Mouse (Mus musculus) hindbrain, postnatal 0 days (tissue): ENCODE measurements at regions not wholly inside any gene's neighbourhood (a gene's known extent, or its start where the extent isn't known, plus 50 kb on each side); places are given as distances from the start of the nearest gene placed in this dataset.

Source experiments
- ATAC-seq: fragments of 200-750 bp; cut with Nextera tagmentation; 2 replicates; pipeline ENCODE4 v1.8.0; 2017; ENCODE audit warnings: mild to moderate bottlenecking, moderate TSS enrichment, moderate library complexity
- DNase-seq: peaks from one replicate; pipeline ENCODE4 v3.0.0-alpha.2; 2015; ENCODE audit warnings: low spot score
- H3K27ac ChIP-seq: fragments of 300-500 bp; sonication (generic); 2 replicates; pipeline ENCODE4 v1.5.1; 2014; ENCODE audit warnings: mild to moderate bottlenecking
- H3K27me3 ChIP-seq: fragments of 300-500 bp; sonication (generic); 2 replicates; pipeline ENCODE4 v1.6.1; 2014; ENCODE audit warnings: low read length, mixed read lengths; ENCODE audit not compliant: insufficient read depth
- H3K36me3 ChIP-seq: fragments of 300-500 bp; sonication (generic); 2 replicates; pipeline ENCODE4 v1.6.1; 2014; ENCODE audit warnings: low read length, mixed read lengths; ENCODE audit not compliant: insufficient read depth
- H3K4me1 ChIP-seq: fragments of 300-500 bp; sonication (generic); 2 replicates; pipeline ENCODE4 v1.6.1; 2014; ENCODE audit warnings: antibody characterized with exemption, low read length, mixed read lengths; ENCODE audit not compliant: insufficient read depth
- H3K4me2 ChIP-seq: fragments of 300-500 bp; sonication (generic); 2 replicates; pipeline ENCODE4 v1.6.1; 2014; ENCODE audit warnings: low read depth, mild to moderate bottlenecking, low read length, moderate library complexity, mixed read lengths
- H3K4me3 ChIP-seq: fragments of 300-500 bp; sonication (generic); 2 replicates; pipeline ENCODE4 v1.5.1; 2014; ENCODE audit warnings: low read length
- H3K9ac ChIP-seq: fragments of 300-500 bp; sonication (generic); replicated peaks from 2 replicates; pipeline ENCODE4 v1.6.1; 2014; ENCODE audit warnings: mild to moderate bottlenecking, low read length, moderate library complexity, mixed read lengths
- H3K9me3 ChIP-seq: fragments of 300-500 bp; sonication (generic); 2 replicates; pipeline ENCODE4 v1.6.1; 2016; ENCODE audit warnings: low read length, mixed read lengths
- CTCF ChIP-seq: IDR thresholded peaks from 2 replicates; pipeline ENCODE4 v1.5.1; 2016; ENCODE audit warnings: antibody characterized with exemption, control low read depth, low read depth
- WGBS: fragments of 180-500 bp; shearing (Covaris S2); extraction: QIAGEN DNeasy Blood & Tissue Kit; methylation state at CpG from one replicate; pipeline ENCODE4 v1.1.7; 2014; 5-methylcytosine and 5-hydroxymethylcytosine counted together

- WGBS, result 12% methylated on average over 16 of the region's 16 CpGs
- H3K27ac ChIP-seq, result no peak overlapping the region
- ATAC-seq (0 out of 2 replicates have a peak, but pooled peaks have one; percentile 58), DNase-seq (peak; percentile 18)
- peak overlapping the region; percentile 4; the same call in 1 of the 2 replicates for H3K4me3 ChIP-seq
- no peaks in the 10 kb centered on the region for H3K4me1 ChIP-seq
- no peak for TF ChIP-seq CTCF
- no peaks in the 10 kb centered on the region for H3K9me3 ChIP-seq
- peak overlapping the region; percentile 45 for H3K4me2 ChIP-seq
- no peak overlapping the region for H3K9ac ChIP-seq
- peaks cover 25% of the 10 kb centered on the region; the same call in 1 of the 2 replicates for H3K27me3 ChIP-seq
- H3K36me3 ChIP-seq, result no peaks in the 10 kb centered on the region
These were observed 483.7 kb downstream of the Ofcc1 start for GRCm38 (mm10) chr13:39877361-39878141.

GRCm38 (mm10) chr13:39852257-39852800 lies 508.9 kb downstream of the Ofcc1 start:
- no peak overlapping the region for H3K9ac ChIP-seq
- 82% methylated on average over 6 of the region's 6 CpGs for WGBS
- no peak for DNase-seq
- H3K4me3 ChIP-seq, result no peak overlapping the region
- H3K9me3 ChIP-seq, result no peaks in the 10 kb centered on the region
- no peaks in the 10 kb centered on the region for H3K36me3 ChIP-seq
- H3K27me3 ChIP-seq, result no peaks in the 10 kb centered on the region
- H3K4me2 ChIP-seq, result no peak overlapping the region
- no peaks in the 10 kb centered on the region for H3K4me1 ChIP-seq
- no peak for TF ChIP-seq CTCF
- H3K27ac ChIP-seq, result no peak overlapping the region
- no peak for ATAC-seq

GRCm38 (mm10) chr13:39849391-39849790 lies 511.9 kb downstream of the Ofcc1 start:
- Histone ChIP-seq H3K9me3 (no peaks in the 10 kb centered on the region), H3K36me3 (no peaks in the 10 kb centered on the region), H3K27ac (no peak overlapping the region), H3K4me1 (no peaks in the 10 kb centered on the region), H3K27me3 (no peaks in the 10 kb centered on the region), H3K4me2 (no peak overlapping the region), H3K9ac (no peak overlapping the region), H3K4me3 (no peak overlapping the region)
- 100% methylated on average over 1 of the region's 1 CpGs for WGBS
- no peak for TF ChIP-seq CTCF
- no peak for DNase-seq
- no peak for ATAC-seq

GRCm38 (mm10) chr13:39836053-39836584 lies 525.1 kb downstream of the Ofcc1 start:
- 42% methylated on average over 5 of the region's 5 CpGs for WGBS
- Histone ChIP-seq H3K4me3 (no peak overlapping the region), H3K9ac (no peak overlapping the region), H3K27ac (no peak overlapping the region), H3K4me1 (no peaks in the 10 kb centered on the region), H3K27me3 (no peaks in the 10 kb centered on the region), H3K36me3 (no peaks in the 10 kb centered on the region), H3K9me3 (no peaks in the 10 kb centered on the region), H3K4me2 (no peak overlapping the region)
- ATAC-seq (no peak), DNase-seq (peak; percentile 23)
- no peak for TF ChIP-seq CTCF

GRCm38 (mm10) chr13:39835302-39835701 lies 525.9 kb downstream of the Ofcc1 start:
- H3K9me3 ChIP-seq, result no peaks in the 10 kb centered on the region
- H3K27ac ChIP-seq, result no peak overlapping the region
- no peak for TF ChIP-seq CTCF
- 23% methylated on average over 5 of the region's 5 CpGs for WGBS
- H3K4me2 ChIP-seq, result peak overlapping the region; percentile 48
- no peaks in the 10 kb centered on the region for H3K27me3 ChIP-seq
- H3K9ac ChIP-seq, result no peak overlapping the region
- H3K36me3 ChIP-seq, result no peaks in the 10 kb centered on the region
- H3K4me1 ChIP-seq, result no peaks in the 10 kb centered on the region
- DNase-seq (peak; percentile 43), ATAC-seq (0 out of 2 replicates have a peak, but pooled peaks have one; percentile 45)
- H3K4me3 ChIP-seq, result no peak overlapping the region

GRCm38 (mm10) chr13:39834521-39835245 lies 526.6 kb downstream of the Ofcc1 start:
- no peaks in the 10 kb centered on the region for H3K27me3 ChIP-seq

More at GRCm38 (mm10) chr13:39834521-39835245, 526.6 kb downstream of the Ofcc1 start:
- no peak overlapping the region for H3K9ac ChIP-seq
- H3K4me2 ChIP-seq, result peak overlapping the region; percentile 48
- peak; percentile 39 for DNase-seq
- 0 out of 2 replicates have a peak overlapping the region, but pooled peaks have one; percentile 7 for H3K4me3 ChIP-seq
- no peaks in the 10 kb centered on the region for H3K36me3 ChIP-seq
- H3K27ac ChIP-seq, result no peak overlapping the region
- 45% methylated on average over 9 of the region's 9 CpGs for WGBS
- 0 out of 2 replicates have a peak, but pooled peaks have one; percentile 51 for ATAC-seq
- H3K4me1 ChIP-seq, result no peaks in the 10 kb centered on the region
- no peaks in the 10 kb centered on the region for H3K9me3 ChIP-seq
- no peak for TF ChIP-seq CTCF
